Mouse (Mus musculus): ENCODE data around the gene Tbrg1. TPM values are rescaled to one million over a fixed set of nuclear protein-coding genes. Genes with fewer than 3 reads are reported as not detected.

Gene Tbrg1
- total and polyA plus RNA-seq, 2 experiments = 23.8 to 35.0 TPM

DNA sequence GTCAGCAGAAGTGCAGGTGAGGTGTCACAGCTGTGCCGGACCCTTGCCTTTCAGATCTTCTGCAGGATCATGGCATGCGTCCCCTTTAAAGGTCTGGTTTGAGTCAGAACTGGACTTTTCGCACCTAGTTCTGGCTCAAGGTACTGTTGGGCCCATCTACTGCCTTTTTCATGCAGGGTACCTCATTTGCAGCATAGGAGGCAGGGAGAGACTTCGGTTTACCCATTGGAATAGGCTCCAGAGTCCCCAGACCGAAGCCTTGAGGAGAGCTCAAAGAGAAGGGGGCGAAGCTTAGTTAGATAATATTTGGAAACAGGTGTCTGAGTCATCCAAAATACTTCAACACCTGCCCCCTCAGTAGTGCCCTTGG, 43.2 kb downstream of the Tbrg1 start:
- TF ChIP-seq POLR2A (IDR thresholded peaks at IDR 0.05; ENCODE audit: extremely low read depth, insufficient read depth, low read length) = no peak
- no peak for TF ChIP-seq CTCF (IDR thresholded peaks at IDR 0.05; ENCODE audit: low read depth, low read length)
- H3K4me3 ChIP-seq (ENCODE audit: insufficient read depth, low read depth, low read length) = peak overlapping the region; percentile 54
- DNase-seq (ENCODE audit: extremely low read depth, low read depth, low spot score) = no peak
- peak overlapping the region; percentile 55 for H3K27ac ChIP-seq (replicated peaks; ENCODE audit: insufficient read depth, low read depth, low read length)
- H3K36me3 ChIP-seq (ENCODE audit: control insufficient read depth, insufficient read depth, low read length) = peaks cover 4% of the 10 kb centered on the region
- H3K9ac ChIP-seq (ENCODE audit: low read depth, low read length) = peak overlapping the region; percentile 58
- 9% methylated on average over 6 of the region's 6 CpGs for WGBS
- H3K79me2 ChIP-seq (ENCODE audit: control insufficient read depth, insufficient read depth, low read length) = peaks cover 6% of the 10 kb centered on the region; the same call in 1 of the 2 replicates
- no peaks in the 10 kb centered on the region; the same call in 1 of the 2 replicates for H3K4me1 ChIP-seq (ENCODE audit: control insufficient read depth, insufficient read depth, low read length)
- no peaks in the 10 kb centered on the region for H3K27me3 ChIP-seq (ENCODE audit: control insufficient read depth, insufficient read depth, low read length)

DNA sequence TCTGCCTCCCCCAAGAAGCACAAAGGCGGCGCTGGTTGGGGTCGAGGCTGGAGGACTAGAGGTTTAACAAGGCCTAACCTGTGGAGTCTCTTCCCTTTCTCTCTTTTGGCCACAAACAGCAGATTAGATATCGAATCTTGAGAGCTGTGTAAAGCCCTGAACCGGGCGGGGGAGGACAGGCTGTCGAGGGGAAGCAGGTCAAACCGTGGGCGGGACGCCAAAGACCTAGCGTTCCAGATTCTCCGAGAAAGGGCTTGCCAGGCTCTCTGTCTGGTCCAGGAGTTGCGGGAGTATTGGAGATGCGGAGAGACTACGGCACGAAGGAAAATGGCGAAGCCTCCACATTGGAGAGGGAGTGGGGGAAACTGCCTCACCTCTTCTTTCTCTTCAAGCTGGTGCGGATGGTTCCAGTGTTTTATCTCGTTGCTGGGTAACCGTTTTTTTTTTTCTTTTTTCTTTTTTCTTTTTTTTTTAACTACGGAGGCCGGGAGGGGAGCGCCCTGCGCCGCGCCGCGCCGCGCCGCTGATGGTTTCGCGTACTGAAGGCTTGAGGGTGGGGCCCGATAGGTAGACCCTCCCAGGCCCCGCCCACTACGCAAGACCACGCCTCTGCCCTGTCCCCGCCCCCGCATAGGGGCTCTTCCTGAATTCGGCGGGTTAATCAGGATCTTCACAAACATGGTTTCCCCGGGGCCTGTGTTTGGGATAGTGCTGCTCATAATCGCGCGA, 43.8 kb downstream of the Tbrg1 start, which contains the start of gene Spa17:
Spa17 (minus strand) TSS at position 541 of the 729 bp plus-strand sequence.
- no peaks in the 10 kb centered on the region; the same call in 1 of the 2 replicates for H3K4me1 ChIP-seq (ENCODE audit: control insufficient read depth, insufficient read depth, low read length)
- peaks cover 6% of the 10 kb centered on the region; the same call in 1 of the 2 replicates for H3K79me2 ChIP-seq (ENCODE audit: control insufficient read depth, insufficient read depth, low read length)
- peak within 1 kb of the TSS; percentile 58 for H3K9ac ChIP-seq (ENCODE audit: low read depth, low read length)
- peaks cover 3% of the 10 kb centered on the region; the same call in 1 of the 2 replicates for H3K36me3 ChIP-seq (ENCODE audit: control insufficient read depth, insufficient read depth, low read length)
- TF ChIP-seq CTCF (IDR thresholded peaks at IDR 0.05; ENCODE audit: low read depth, low read length) (no peak), POLR2A (IDR thresholded peaks at IDR 0.05; ENCODE audit: extremely low read depth, insufficient read depth, low read length) (no peak)
- DNase-seq (ENCODE audit: extremely low read depth, low read depth, low spot score) = peak; percentile 78
- peak within 1 kb of the TSS; percentile 54 for H3K4me3 ChIP-seq (ENCODE audit: insufficient read depth, low read depth, low read length)
- under 1% methylated on average over 45 of the region's 45 CpGs for WGBS
- no peaks in the 10 kb centered on the region for H3K27me3 ChIP-seq (ENCODE audit: control insufficient read depth, insufficient read depth, low read length)
- H3K27ac ChIP-seq (replicated peaks; ENCODE audit: insufficient read depth, low read depth, low read length) = peak within 1 kb of the TSS; percentile 55

DNA sequence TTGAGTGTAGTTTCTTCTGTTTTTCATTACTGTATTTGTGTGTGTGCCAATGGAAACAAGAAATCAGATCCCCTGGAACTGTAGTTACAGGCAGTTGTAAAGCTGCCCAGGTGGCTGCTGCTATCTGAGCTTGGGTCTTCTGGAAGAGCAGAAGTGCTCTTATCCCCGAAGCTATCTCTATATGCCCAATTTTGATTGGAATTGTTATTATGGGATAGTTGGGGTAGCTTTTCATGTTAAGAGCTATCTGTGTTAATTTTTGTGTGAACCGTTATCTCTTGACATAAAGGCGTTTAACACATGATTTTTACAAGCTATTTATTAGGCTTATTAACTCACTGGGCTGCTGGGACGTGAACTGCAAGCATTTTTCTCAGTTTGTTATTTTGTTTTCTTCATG, 47.6 kb downstream of the Tbrg1 start:
- no peak overlapping the region for H3K27ac ChIP-seq (replicated peaks; ENCODE audit: insufficient read depth, low read depth, low read length)
- H3K79me2 ChIP-seq (ENCODE audit: control insufficient read depth, insufficient read depth, low read length) = no peaks in the 10 kb centered on the region
- no peaks in the 10 kb centered on the region for H3K36me3 ChIP-seq (ENCODE audit: control insufficient read depth, insufficient read depth, low read length)
- H3K4me3 ChIP-seq (ENCODE audit: insufficient read depth, low read depth, low read length) = no peak overlapping the region
- no peak for DNase-seq (ENCODE audit: extremely low read depth, low read depth, low spot score)
- TF ChIP-seq POLR2A (IDR thresholded peaks at IDR 0.05; ENCODE audit: extremely low read depth, insufficient read depth, low read length) (no peak), CTCF (IDR thresholded peaks at IDR 0.05; ENCODE audit: low read depth, low read length) (no peak)
- 87% methylated on average over 4 of the region's 4 CpGs for WGBS
- H3K27me3 ChIP-seq (ENCODE audit: control insufficient read depth, insufficient read depth, low read length) = no peaks in the 10 kb centered on the region
- H3K4me1 ChIP-seq (ENCODE audit: control insufficient read depth, insufficient read depth, low read length) = no peaks in the 10 kb centered on the region; the same call in 1 of the 2 replicates
- H3K9ac ChIP-seq (ENCODE audit: low read depth, low read length) = no peak overlapping the region

DNA sequence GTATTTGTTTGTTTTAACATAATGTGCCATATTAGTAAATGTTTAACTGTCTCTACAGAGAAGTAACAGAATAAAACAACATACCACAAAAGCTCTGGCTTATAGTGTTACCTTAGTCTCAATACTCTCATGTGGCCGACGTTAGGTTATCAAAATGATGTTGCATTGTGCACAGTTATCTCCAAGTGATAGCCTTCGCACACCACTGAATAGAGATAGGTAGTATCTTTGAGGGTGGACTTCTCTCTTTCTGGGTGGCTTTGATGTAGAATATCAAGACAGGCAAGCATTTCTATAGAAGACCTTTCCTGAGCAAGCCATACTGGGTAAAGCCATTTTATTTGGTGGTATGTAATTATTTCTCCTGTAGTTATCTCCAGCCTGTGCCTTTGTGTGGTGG, 52.0 kb downstream of the Tbrg1 start:
- Histone ChIP-seq H3K4me3 (ENCODE audit: insufficient read depth, low read depth, low read length) (no peak overlapping the region), H3K4me1 (ENCODE audit: control insufficient read depth, insufficient read depth, low read length) (no peaks in the 10 kb centered on the region), H3K79me2 (ENCODE audit: control insufficient read depth, insufficient read depth, low read length) (no peaks in the 10 kb centered on the region), H3K36me3 (ENCODE audit: control insufficient read depth, insufficient read depth, low read length) (no peaks in the 10 kb centered on the region), H3K27ac (replicated peaks; ENCODE audit: insufficient read depth, low read depth, low read length) (no peak overlapping the region), H3K27me3 (ENCODE audit: control insufficient read depth, insufficient read depth, low read length) (no peaks in the 10 kb centered on the region), H3K9ac (ENCODE audit: low read depth, low read length) (no peak overlapping the region)
- 90% methylated on average over 3 of the region's 3 CpGs for WGBS
- TF ChIP-seq CTCF (IDR thresholded peaks at IDR 0.05; ENCODE audit: low read depth, low read length) (no peak), POLR2A (IDR thresholded peaks at IDR 0.05; ENCODE audit: extremely low read depth, insufficient read depth, low read length) (no peak)
- DNase-seq (ENCODE audit: extremely low read depth, low read depth, low spot score) = no peak

DNA sequence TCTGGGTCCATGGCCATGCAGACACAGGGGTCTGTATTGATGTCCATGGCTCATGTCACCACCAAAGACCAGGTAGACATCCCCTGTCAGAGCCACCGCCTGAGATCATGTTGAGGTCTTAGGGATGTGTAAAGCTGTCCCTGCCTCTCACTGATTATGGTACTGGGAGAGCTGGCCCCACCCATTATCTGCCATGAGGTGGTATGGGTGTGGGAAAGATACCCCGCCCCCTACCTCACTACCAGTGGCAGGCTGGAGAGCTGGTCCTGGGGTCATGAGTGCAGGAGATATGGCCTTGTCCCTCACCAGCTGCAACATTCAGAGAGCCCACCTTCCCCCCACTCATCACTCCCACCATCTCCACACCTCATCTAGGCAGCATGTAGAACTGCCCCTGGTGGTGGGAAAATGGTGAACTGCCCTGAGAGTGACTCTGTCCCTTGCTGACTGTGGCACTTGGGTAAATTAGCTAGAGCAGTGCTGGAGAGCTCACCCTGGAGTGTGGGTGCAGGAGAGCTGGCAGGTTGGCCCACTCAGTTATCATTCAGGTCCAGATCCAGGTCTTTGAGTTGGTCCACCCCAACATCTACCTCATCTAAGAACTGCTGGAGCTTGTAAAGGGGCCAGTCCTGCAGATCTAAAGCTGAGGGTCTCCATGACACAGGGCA, 56.4 kb downstream of the Tbrg1 start:
- H3K4me3 ChIP-seq (ENCODE audit: insufficient read depth, low read depth, low read length) = no peak overlapping the region
- no peaks in the 10 kb centered on the region for H3K36me3 ChIP-seq (ENCODE audit: control insufficient read depth, insufficient read depth, low read length)
- no peak overlapping the region for H3K27ac ChIP-seq (replicated peaks; ENCODE audit: insufficient read depth, low read depth, low read length)
- DNase-seq (ENCODE audit: extremely low read depth, low read depth, low spot score) = no peak
- H3K4me1 ChIP-seq (ENCODE audit: control insufficient read depth, insufficient read depth, low read length) = no peaks in the 10 kb centered on the region
- H3K9ac ChIP-seq (ENCODE audit: low read depth, low read length) = no peak overlapping the region
- WGBS = 98% methylated on average over 2 of the region's 2 CpGs
- no peaks in the 10 kb centered on the region for H3K79me2 ChIP-seq (ENCODE audit: control insufficient read depth, insufficient read depth, low read length)
- H3K27me3 ChIP-seq (ENCODE audit: control insufficient read depth, insufficient read depth, low read length) = no peaks in the 10 kb centered on the region
- TF ChIP-seq CTCF (IDR thresholded peaks at IDR 0.05; ENCODE audit: low read depth, low read length) (no peak), POLR2A (IDR thresholded peaks at IDR 0.05; ENCODE audit: extremely low read depth, insufficient read depth, low read length) (no peak)

Other genes starting within 250 kb of the Tbrg1 start
- gene Robo3, start 224.1 kb downstream of the Tbrg1 start, total RNA-seq (2014; rRNA removed) = 0.07 TPM in 1 of 2 replicates, not detected in the other
- 0.41 and 0.67 TPM in 2 replicates for gene Robo3, start 224.1 kb downstream of the Tbrg1 start, polyA plus RNA-seq (2012; rRNA removed)
- 10.3 and 11.7 TPM in 2 replicates for gene Msantd2, start 168.0 kb downstream of the Tbrg1 start, total RNA-seq (2014; rRNA removed)
- 8.3 and 16.2 TPM in 2 replicates for gene Msantd2, start 168.0 kb downstream of the Tbrg1 start, polyA plus RNA-seq (2012; rRNA removed)
- 7.7 and 13.5 TPM in 2 replicates for gene Esam, start 129.2 kb downstream of the Tbrg1 start, total RNA-seq (2014; rRNA removed)
- gene Esam, start 129.2 kb downstream of the Tbrg1 start, polyA plus RNA-seq (2012; rRNA removed) = 6.3 and 8.8 TPM in 2 replicates
- gene Vsig2, start 118.1 kb downstream of the Tbrg1 start, total RNA-seq (2014; rRNA removed) = 1.5 and 1.6 TPM in 2 replicates
- gene Vsig2, start 118.1 kb downstream of the Tbrg1 start, polyA plus RNA-seq (2012; rRNA removed) = 0.78 and 1.5 TPM in 2 replicates
- 0.09 TPM in 1 of 2 replicates, not detected in the other for gene Nrgn, start 104.4 kb downstream of the Tbrg1 start, total RNA-seq (2014; rRNA removed)
- gene Nrgn, start 104.4 kb downstream of the Tbrg1 start, polyA plus RNA-seq (2012; rRNA removed) = 0.25 and 0.86 TPM in 2 replicates
- 27.5 and 27.9 TPM in 2 replicates for gene Siae, start 101.6 kb downstream of the Tbrg1 start, total RNA-seq (2014; rRNA removed)
- 17.4 and 17.7 TPM in 2 replicates for gene Siae, start 101.6 kb downstream of the Tbrg1 start, polyA plus RNA-seq (2012; rRNA removed)
- gene Spa17, start 43.6 kb downstream of the Tbrg1 start, total RNA-seq (2014; rRNA removed) = 0.27 and 0.55 TPM in 2 replicates
- gene Spa17, start 43.6 kb downstream of the Tbrg1 start, polyA plus RNA-seq (2012; rRNA removed) = 0.13 TPM in 1 of 2 replicates, not detected in the other
- gene Panx3, start 11.9 kb upstream of the Tbrg1 start, total RNA-seq (2014; rRNA removed) = not detected in 2 replicates
- not detected in 2 replicates for gene Panx3, start 11.9 kb upstream of the Tbrg1 start, polyA plus RNA-seq (2012; rRNA removed)
- not detected in 2 replicates for gene Olfr160, start 58.9 kb upstream of the Tbrg1 start, total RNA-seq (2014; rRNA removed)
- gene Olfr160, start 58.9 kb upstream of the Tbrg1 start, polyA plus RNA-seq (2012; rRNA removed) = not detected in 2 replicates
- not detected in 2 replicates for gene Olfr874, start 87.8 kb upstream of the Tbrg1 start, total RNA-seq (2014; rRNA removed)
- gene Olfr874, start 87.8 kb upstream of the Tbrg1 start, polyA plus RNA-seq (2012; rRNA removed) = not detected in 2 replicates
- gene Olfr875, start 114.5 kb upstream of the Tbrg1 start, total RNA-seq (2014; rRNA removed) = not detected in 2 replicates
- not detected in 2 replicates for gene Olfr875, start 114.5 kb upstream of the Tbrg1 start, polyA plus RNA-seq (2012; rRNA removed)
- gene Olfr876, start 145.7 kb upstream of the Tbrg1 start, total RNA-seq (2014; rRNA removed) = not detected in 2 replicates
- gene Olfr876, start 145.7 kb upstream of the Tbrg1 start, polyA plus RNA-seq (2012; rRNA removed) = not detected in 2 replicates
- gene Olfr877, start 197.0 kb upstream of the Tbrg1 start, total RNA-seq (2014; rRNA removed) = not detected in 2 replicates
- gene Olfr877, start 197.0 kb upstream of the Tbrg1 start, polyA plus RNA-seq (2012; rRNA removed) = not detected in 2 replicates
- not detected in 2 replicates for gene Olfr145, start 239.4 kb upstream of the Tbrg1 start, total RNA-seq (2014; rRNA removed)
- not detected in 2 replicates for gene Olfr145, start 239.4 kb upstream of the Tbrg1 start, polyA plus RNA-seq (2012; rRNA removed)